In the genomic region with DNA sequence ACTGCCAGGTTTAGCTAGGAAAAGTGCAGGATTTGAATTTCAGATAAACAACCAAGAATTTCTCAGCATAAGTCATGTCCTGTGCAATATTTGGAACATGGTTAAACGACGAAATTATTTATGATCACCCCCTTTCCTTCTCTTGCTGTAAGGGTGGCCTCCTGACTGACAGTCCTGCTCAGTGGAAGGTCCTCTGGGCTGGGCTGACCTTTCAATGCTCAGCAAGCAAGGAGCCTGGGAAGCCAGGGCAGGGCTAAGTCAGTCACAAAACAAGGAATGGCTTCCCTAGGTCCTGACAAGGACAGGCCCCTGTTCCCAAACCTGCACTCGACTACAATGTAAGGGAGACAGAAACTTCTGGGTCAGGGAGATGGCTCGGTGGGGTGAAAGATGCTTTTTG, we compare ENCODE assay signal across 30 mouse cellular contexts. TPM values are rescaled to one million over a fixed set of nuclear protein-coding genes. Genes with fewer than 3 reads are reported as not detected.
DNase-seq lines count a peak whose midpoint lies in the region; ATAC-seq and TF ChIP-seq lines count a peak whose summit lies in the region.
"Had no signal": no experiment of that assay in that cellular context is flagged by ENCODE, and none has a peak within 500 bp of the region (broad histone marks: within the 10 kb centered on the region; RNA-seq: fewer than 3 reads in every experiment).

No protein-coding gene starts in this region.

- H3K36me3 ChIP-seq in kidney, adult 2 months (ENCODE audit: control insufficient read depth, insufficient read depth, low read length) = no peaks in the 10 kb centered on the region
- no peaks in the 10 kb centered on the region for H3K36me3 ChIP-seq in liver, postnatal 0 days (replicated peaks; ENCODE audit: insufficient read depth, low read length)
- no peaks in the 10 kb centered on the region for H3K36me3 ChIP-seq in liver, embryonic 12.5 days
- no peaks in the 10 kb centered on the region for H3K36me3 ChIP-seq in E14TG2a.4 (ENCODE audit: insufficient read depth, low read length)
- H3K36me3 ChIP-seq: embryonic facial prominence, embryonic 10.5 days; embryonic facial prominence, embryonic 13.5 days; forebrain, embryonic 12.5 days; forebrain, embryonic 15.5 days; heart, embryonic 10.5 days; heart, embryonic 13.5 days had no signal

- no peak for TF ChIP-seq CTCF in kidney, adult 2 months (conservative IDR thresholded peaks at IDR 0.05; ENCODE audit: insufficient read depth, insufficient read length, low read depth, low read length)
- TF ChIP-seq CTCF in liver, postnatal 0 days (IDR thresholded peaks at IDR 0.05; ENCODE audit: low read depth) = no peak
- no peak for TF ChIP-seq CTCF in E14TG2a.4 (conservative IDR thresholded peaks at IDR 0.05; ENCODE audit: low read length)
- no peak for TF ChIP-seq CTCF in cortical plate, adult 2 months (IDR thresholded peaks at IDR 0.05; ENCODE audit: extremely low read depth, insufficient read depth, low read length)

- 48% methylated on average over 4 of the region's 4 CpGs for WGBS in kidney, adult 2 months
- 74% methylated on average over 4 of the region's 4 CpGs for WGBS in liver, postnatal 0 days (ENCODE audit: insufficient replicate concordance)
- 61% methylated on average over 4 of the region's 4 CpGs for WGBS in liver, embryonic 12.5 days (ENCODE audit: insufficient replicate concordance)

- DNase-seq in kidney, adult 2 months = no peak
- DNase-seq in kidney, adult 18-20 months = no peak
- no peak for DNase-seq in liver, postnatal 0 days
- DNase-seq in frontal cortex, postnatal 36 days (ENCODE audit: low spot score in 2 of 2) = no peak
- DNase-seq in thymus, postnatal 4 days = no peak
- DNase-seq: adrenal gland, adult 8-10 months; B cell, adult 2 months; cerebellum, adult 11 months; cerebellum, adult 2 months; cerebellum, adult 9-11 months; cerebellum, postnatal 25 days; embryo, embryonic 11 days; gastrocnemius, postnatal 10 days; gastrocnemius, postnatal 36 days; heart, adult 2 months; heart, postnatal 14 days; heart, postnatal 4 days had no signal

- no peaks in the 10 kb centered on the region for H3K9me3 ChIP-seq in liver, postnatal 0 days (ENCODE audit: low read length)
- no peaks in the 10 kb centered on the region for H3K9me3 ChIP-seq in liver, embryonic 12.5 days (replicated peaks)
- H3K9me3 ChIP-seq in E14TG2a.4 (ENCODE audit: low read length) = no peaks in the 10 kb centered on the region
- H3K9me3 ChIP-seq: embryonic facial prominence, embryonic 10.5 days; forebrain, embryonic 12.5 days; forebrain, embryonic 15.5 days; heart, embryonic 10.5 days; heart, embryonic 13.5 days had no signal

- 0 out of 2 replicates have a peak overlapping the region, but pooled peaks have one; percentile 35 for H3K27ac ChIP-seq in kidney, adult 2 months (ENCODE audit: insufficient read depth, low read depth, low read length)
- H3K27ac ChIP-seq in liver, postnatal 0 days (ENCODE audit: low read depth) = 0 out of 2 replicates have a peak overlapping the region, but pooled peaks have one; percentile 6
- H3K27ac ChIP-seq in liver, embryonic 12.5 days = no peak overlapping the region
- H3K27ac ChIP-seq in cortical plate, adult 2 months (ENCODE audit: insufficient read depth, low read length) = 0 out of 2 replicates have a peak overlapping the region, but pooled peaks have one; percentile 69
- H3K27ac ChIP-seq: embryonic facial prominence, embryonic 10.5 days; embryonic facial prominence, embryonic 13.5 days; forebrain, embryonic 12.5 days; forebrain, embryonic 15.5 days; heart, adult 2 months; heart, embryonic 10.5 days; heart, embryonic 13.5 days; hindbrain, embryonic 14.5 days; hindbrain, postnatal 0 days had no signal

- H3K4me1 ChIP-seq in kidney, adult 2 months (ENCODE audit: control insufficient read depth, insufficient read depth, low read length) = peaks cover under 1% of the 10 kb centered on the region
- H3K4me1 ChIP-seq in liver, postnatal 0 days (ENCODE audit: insufficient read depth) = peaks cover 5% of the 10 kb centered on the region; the same call in 1 of the 2 replicates
- H3K4me1 ChIP-seq in liver, embryonic 12.5 days = peaks cover 13% of the 10 kb centered on the region
- H3K4me1 ChIP-seq in E14TG2a.4 (replicated peaks; ENCODE audit: low read depth, low read length) = peaks cover 59% of the 10 kb centered on the region
- H3K4me1 ChIP-seq in cortical plate, adult 2 months (ENCODE audit: control insufficient read depth, insufficient read depth, low read length) = no peaks in the 10 kb centered on the region
- H3K4me1 ChIP-seq: heart, embryonic 10.5 days had no signal

- no peak overlapping the region for H3K4me2 ChIP-seq in liver, postnatal 0 days (ENCODE audit: low read depth, low read length)
- no peak overlapping the region for H3K4me2 ChIP-seq in liver, embryonic 12.5 days
- H3K4me2 ChIP-seq: embryonic facial prominence, embryonic 13.5 days; forebrain, embryonic 12.5 days; forebrain, embryonic 15.5 days; heart, embryonic 13.5 days; hindbrain, embryonic 14.5 days had no signal

- no peak for ATAC-seq in liver, postnatal 0 days
- ATAC-seq in liver, embryonic 12.5 days = no peak
- ATAC-seq: forebrain, embryonic 15.5 days; hindbrain, postnatal 0 days had no signal

- TF ChIP-seq POLR2A in kidney, adult 2 months (IDR thresholded peaks at IDR 0.05; ENCODE audit: low read depth, low read length) = no peak
- TF ChIP-seq POLR2A in cortical plate, adult 2 months (IDR thresholded peaks at IDR 0.05; ENCODE audit: extremely low read depth, insufficient read depth, low read length) = no peak

- no peak overlapping the region for H3K4me3 ChIP-seq in kidney, adult 2 months (ENCODE audit: insufficient read depth, low read depth, low read length)
- no peak overlapping the region for H3K4me3 ChIP-seq in liver, postnatal 0 days (ENCODE audit: low read depth, low read length)
- H3K4me3 ChIP-seq in liver, embryonic 12.5 days = no peak overlapping the region
- H3K4me3 ChIP-seq in E14TG2a.4 (replicated peaks; ENCODE audit: low read length) = peak overlapping the region; percentile 39
- no peak overlapping the region for H3K4me3 ChIP-seq in cortical plate, adult 2 months (ENCODE audit: insufficient read depth, low read length)
- H3K4me3 ChIP-seq: embryonic facial prominence, embryonic 10.5 days; embryonic facial prominence, embryonic 13.5 days; erythroblast, embryonic 14.5 days; forebrain, embryonic 12.5 days; forebrain, embryonic 15.5 days; heart, adult 2 months; heart, embryonic 10.5 days; heart, embryonic 13.5 days had no signal

- no peak overlapping the region for H3K9ac ChIP-seq in liver, postnatal 0 days (replicated peaks)
- H3K9ac ChIP-seq in liver, embryonic 12.5 days = no peak overlapping the region
- H3K9ac ChIP-seq: embryonic facial prominence, embryonic 13.5 days; forebrain, embryonic 12.5 days; forebrain, embryonic 15.5 days; hindbrain, embryonic 14.5 days had no signal

- H3K27me3 ChIP-seq in kidney, adult 2 months (replicated peaks; ENCODE audit: control insufficient read depth, insufficient read depth, low read length) = no peaks in the 10 kb centered on the region
- no peaks in the 10 kb centered on the region for H3K27me3 ChIP-seq in liver, postnatal 0 days (ENCODE audit: insufficient read depth, low read length)
- H3K27me3 ChIP-seq in liver, embryonic 12.5 days (replicated peaks) = no peaks in the 10 kb centered on the region
- no peaks in the 10 kb centered on the region for H3K27me3 ChIP-seq in E14TG2a.4 (ENCODE audit: insufficient read depth, low read length)
- H3K27me3 ChIP-seq: CH12.LX; embryonic facial prominence, embryonic 13.5 days; forebrain, embryonic 12.5 days; forebrain, embryonic 15.5 days; heart, embryonic 13.5 days had no signal

- TF ChIP-seq EP300 in liver, postnatal 0 days (IDR thresholded peaks at IDR 0.05; ENCODE audit: low read depth) = no peak

RNA-seq across cellular contexts. Expression of a gene that starts 2.0 kb away (rescaled TPM):
- 28.7 and 31.6 TPM in 2 replicates for polyA plus RNA-seq in kidney, adult 2 months (2012; rRNA removed)
- 2.1 and 2.6 TPM in 2 replicates for polyA plus RNA-seq in liver, postnatal 0 days (2015; fragmentation: Nextera tagmentation; extraction: Ambion mirVana)
- polyA plus RNA-seq in liver, embryonic 12.5 days (2016; fragmentation: Nextera tagmentation; extraction: Ambion mirVana) = 4.6 and 5.5 TPM in 2 replicates
- 36.8 and 38.4 TPM in 2 replicates for polyA plus RNA-seq in cortical plate, adult 2 months (2012; rRNA removed)

RNA-seq across cellular contexts. Expression of a gene that starts 20.5 kb away (rescaled TPM):
- 15.8 and 16.2 TPM in 2 replicates for polyA plus RNA-seq in kidney, adult 2 months (2012; rRNA removed)
- polyA plus RNA-seq in liver, postnatal 0 days (2015; fragmentation: Nextera tagmentation; extraction: Ambion mirVana) = 5.2 and 5.9 TPM in 2 replicates
- polyA plus RNA-seq in liver, embryonic 12.5 days (2016; fragmentation: Nextera tagmentation; extraction: Ambion mirVana) = 7.0 and 10.0 TPM in 2 replicates
- 6.6 and 7.4 TPM in 2 replicates for polyA plus RNA-seq in cortical plate, adult 2 months (2012; rRNA removed)

RNA-seq across cellular contexts. Expression of a gene that starts 50.0 kb away (rescaled TPM):
- 7.2 and 7.6 TPM in 2 replicates for polyA plus RNA-seq in kidney, adult 2 months (2012; rRNA removed)
- polyA plus RNA-seq in liver, postnatal 0 days (2015; fragmentation: Nextera tagmentation; extraction: Ambion mirVana) = 0.40 and 0.59 TPM in 2 replicates
- polyA plus RNA-seq in liver, embryonic 12.5 days (2016; fragmentation: Nextera tagmentation; extraction: Ambion mirVana) = 0.21 and 0.81 TPM in 2 replicates
- 2.1 and 2.6 TPM in 2 replicates for polyA plus RNA-seq in cortical plate, adult 2 months (2012; rRNA removed)
